Mouse (Mus musculus) olfactory bulb, adult 2 months (tissue): ENCODE measurements around the gene Dtnb. TPM values are rescaled to one million over a fixed set of nuclear protein-coding genes. Genes with fewer than 3 reads are reported as not detected.

Experiments
- H3K27ac ChIP-seq: fragments of 200-500 bp; 2 replicates; pipeline ENCODE4 v1.5.1; 2012; ENCODE audit warnings: low read depth, low read length; ENCODE audit not compliant: insufficient read depth
- H3K4me1 ChIP-seq: fragments of 200-500 bp; 2 replicates; pipeline ENCODE4 v1.6.1; 2012; ENCODE audit warnings: low read length; ENCODE audit not compliant: control insufficient read depth, insufficient read depth
- H3K4me3 ChIP-seq: fragments of 200-500 bp; 2 replicates; pipeline ENCODE4 v1.5.1; 2012; ENCODE audit warnings: mild to moderate bottlenecking, low read depth, low read length, moderate library complexity; ENCODE audit not compliant: insufficient read depth
- CTCF ChIP-seq: fragments of 200-500 bp; IDR thresholded peaks from 2 replicates; pipeline ENCODE4 v1.5.1; 2012; ENCODE audit warnings: low read depth, mild to moderate bottlenecking, low read length, moderate library complexity; ENCODE audit not compliant: insufficient read depth
- POLR2A ChIP-seq: fragments of 200-500 bp; IDR thresholded peaks from 2 replicates; pipeline ENCODE4 v1.6.1; 2012; ENCODE audit warnings: mild to moderate bottlenecking, low read depth, low read length, moderate library complexity; ENCODE audit not compliant: insufficient read depth
- WGBS: fragments of 180-500 bp; shearing (Covaris S2); methylation state at CpG from one replicate; pipeline ENCODE4 v1.1.7; 2018; 5-methylcytosine and 5-hydroxymethylcytosine counted together
- polyA plus RNA-seq: library from polyadenylated mRNA; stranded (reverse); fragments of >200 nt; gene quantifications from 2 replicates; pipeline ENCODE4 v1.2.4, GENCODE M21; 2012; ENCODE audit warnings: low replicate concordance; ENCODE audit not compliant: missing spikeins, insufficient read depth, insufficient read length

Dtnb gene
- polyA plus RNA-seq, 1 experiment, result not detected

DNA sequence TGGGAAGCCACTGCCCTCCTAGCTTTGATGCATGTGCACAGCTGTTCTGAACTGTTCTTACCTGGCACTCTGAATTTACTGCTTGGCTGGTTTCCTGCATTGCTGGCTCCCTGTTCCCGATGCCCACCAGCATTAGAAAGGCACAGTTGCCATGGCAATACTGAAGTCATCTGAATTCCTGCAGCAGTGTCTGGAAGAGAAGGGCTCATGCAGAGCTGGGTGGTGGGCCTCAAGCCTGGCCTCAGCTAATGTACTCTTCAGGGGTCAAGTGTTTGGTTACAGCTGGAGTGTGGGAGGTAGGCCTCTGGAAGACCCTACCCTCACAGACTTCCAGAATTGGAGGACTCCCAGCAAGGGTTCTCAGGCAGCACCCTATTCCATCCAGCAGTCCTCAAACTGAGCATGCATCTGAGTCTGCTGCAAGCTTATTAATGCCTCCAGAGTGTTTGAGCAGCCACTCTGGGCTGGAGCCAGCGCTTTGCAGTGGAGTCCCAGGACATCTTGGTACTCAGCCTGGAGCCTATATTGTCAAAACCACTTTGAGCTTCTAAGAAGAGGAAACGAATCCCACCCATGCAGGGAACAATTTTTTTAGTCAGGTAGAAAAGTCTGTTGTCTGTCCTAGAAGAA is 211.1 kb downstream of the Dtnb start:
- whole genome bisulfite sequencing, result 30% methylated on average over 3 of the region's 3 CpGs
- peak overlapping the region; percentile 46 for H3K27ac ChIP-seq

DNA sequence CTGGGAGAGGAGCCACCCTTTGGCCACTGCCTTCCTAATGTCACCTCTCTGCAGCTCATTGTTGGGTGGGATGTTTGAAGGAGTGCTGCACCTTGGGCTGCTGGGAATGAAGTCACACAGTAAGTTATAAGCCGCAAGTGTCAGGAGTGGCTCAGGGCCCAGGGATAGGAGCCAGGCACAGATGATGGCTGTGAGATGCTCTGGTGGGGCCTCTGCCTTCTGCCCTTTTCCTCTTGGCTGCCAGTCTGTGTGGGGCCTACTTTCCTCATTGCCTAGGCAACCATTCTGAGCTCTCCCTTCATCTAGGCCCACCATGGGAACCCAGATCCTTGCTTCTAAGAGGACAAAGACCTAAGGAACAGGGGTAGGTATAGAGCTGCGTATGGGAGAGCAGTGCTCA is 212.1 kb downstream of the Dtnb start:
- Histone ChIP-seq H3K4me1 (peaks cover 39% of the 10 kb centered on the region), H3K4me3 (no peak overlapping the region), H3K27ac (no peak overlapping the region)
- TF ChIP-seq CTCF (no peak), POLR2A (no peak)
- WGBS, result 91% methylated on average over 2 of the region's 2 CpGs

More for the DNA sequence above, 211.1 kb downstream of the Dtnb start:
- Histone ChIP-seq H3K4me1 (peaks cover 40% of the 10 kb centered on the region), H3K4me3 (no peak overlapping the region)
- TF ChIP-seq POLR2A (no peak), CTCF (no peak)

DNA sequence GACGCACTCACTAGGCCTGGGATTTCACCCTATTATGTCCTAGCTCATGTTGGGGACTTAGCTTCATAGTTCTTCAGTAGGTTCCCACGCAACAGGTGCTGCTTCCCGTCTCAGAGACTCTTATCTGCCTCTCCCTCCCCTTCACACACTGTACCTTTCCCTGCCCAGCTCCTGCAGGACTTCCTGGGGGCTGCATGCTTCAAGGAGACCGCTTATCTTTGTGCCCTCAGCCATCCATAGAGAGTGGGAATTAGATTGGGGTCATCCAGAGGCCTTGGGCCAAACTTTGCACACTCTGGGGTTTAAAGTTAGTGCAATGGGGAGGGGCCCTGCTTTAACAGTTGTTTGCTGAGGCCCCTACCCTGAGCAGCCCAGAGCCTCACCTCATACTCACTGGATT is 212.5 kb downstream of the Dtnb start:
- no peak for TF ChIP-seq CTCF
- TF ChIP-seq POLR2A, result no peak
- no peak overlapping the region for H3K27ac ChIP-seq
- H3K4me1 ChIP-seq, result peaks cover 40% of the 10 kb centered on the region
- no peak overlapping the region for H3K4me3 ChIP-seq
- WGBS, result 88% methylated on average over 4 of the region's 4 CpGs

DNA sequence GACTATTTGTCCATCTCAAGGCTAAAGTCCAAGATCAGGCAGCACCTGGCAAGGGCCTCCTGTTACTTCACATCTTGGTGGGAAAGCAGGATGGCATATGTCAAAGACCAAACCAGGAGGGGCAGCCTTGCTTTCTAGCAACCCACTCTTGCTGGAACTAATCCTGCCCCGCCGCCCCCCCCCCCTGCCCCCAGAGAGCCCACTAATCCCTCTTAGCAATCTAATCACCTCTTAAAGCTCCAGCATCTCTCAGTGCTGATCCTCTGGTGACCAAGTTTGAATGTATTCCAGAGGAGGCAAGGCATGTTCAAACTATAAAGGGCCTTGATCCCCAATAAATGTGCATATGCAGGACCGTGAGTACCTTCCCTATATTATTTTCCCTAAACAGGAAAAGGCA is 214.9 kb downstream of the Dtnb start:
- 43% methylated on average over 3 of the region's 3 CpGs for WGBS
- no peak overlapping the region for H3K4me3 ChIP-seq
- no peak for TF ChIP-seq POLR2A
- no peak for TF ChIP-seq CTCF
- H3K4me1 ChIP-seq, result peaks cover 27% of the 10 kb centered on the region
- H3K27ac ChIP-seq, result no peak overlapping the region

DNA sequence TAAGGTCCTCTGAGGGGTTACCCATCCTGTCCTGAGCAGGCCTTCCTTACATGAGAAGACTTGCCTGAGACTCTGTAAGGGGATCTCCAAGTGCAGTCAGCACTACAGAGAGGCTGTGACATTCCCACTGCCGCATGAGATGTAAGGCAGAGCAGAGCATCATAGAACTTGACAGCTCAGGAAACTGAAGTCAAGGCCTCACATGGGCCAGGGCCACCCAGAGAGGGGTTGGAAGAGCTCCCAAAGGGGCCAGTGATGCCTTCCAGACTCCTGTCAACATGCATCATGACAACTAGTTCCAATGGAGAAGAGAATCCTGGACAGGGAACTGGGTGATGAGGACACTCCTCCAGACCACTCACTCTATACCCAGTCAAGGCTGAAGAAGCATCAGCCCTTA is 215.4 kb downstream of the Dtnb start:
- H3K4me1 ChIP-seq, result peaks cover 23% of the 10 kb centered on the region
- 78% methylated on average over 1 of the region's 1 CpGs for WGBS
- H3K27ac ChIP-seq, result no peak overlapping the region
- no peak overlapping the region for H3K4me3 ChIP-seq
- TF ChIP-seq CTCF, result no peak
- no peak for TF ChIP-seq POLR2A

DNA sequence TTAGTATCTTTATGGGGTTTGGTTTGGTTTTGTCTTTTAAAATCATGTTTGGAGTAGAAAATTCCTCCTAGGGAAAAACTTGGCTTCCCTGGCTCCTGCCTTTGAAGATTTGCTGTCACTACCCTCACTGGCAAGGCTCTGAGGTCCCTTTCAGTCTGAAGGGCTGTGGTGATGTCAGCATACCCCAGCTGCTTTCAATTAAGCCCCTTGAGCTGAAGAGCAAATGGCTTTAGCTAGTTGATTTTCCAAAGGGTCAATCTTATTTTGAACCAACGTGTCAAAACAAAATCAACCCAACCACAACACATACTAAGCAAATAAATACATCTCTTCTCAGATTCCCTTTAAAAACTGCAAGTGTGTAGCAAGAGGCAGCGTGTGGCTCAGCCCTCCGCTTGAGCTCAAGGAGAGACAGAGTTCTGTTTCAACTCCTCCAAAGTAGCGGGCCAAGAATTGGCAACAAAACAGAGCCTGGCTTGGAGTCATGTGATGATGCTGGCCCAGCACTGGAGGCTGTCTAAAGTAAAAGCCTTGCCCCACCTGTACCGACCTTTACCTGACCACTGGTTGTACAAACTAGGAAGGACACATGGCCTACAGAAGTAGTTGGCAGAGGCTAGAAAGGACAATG is 216.4 kb downstream of the Dtnb start:
- no peak overlapping the region for H3K27ac ChIP-seq
- no peak overlapping the region for H3K4me3 ChIP-seq
- TF ChIP-seq POLR2A, result no peak
- H3K4me1 ChIP-seq, result peaks cover 15% of the 10 kb centered on the region
- 49% methylated on average over 5 of the region's 5 CpGs for WGBS

DNA sequence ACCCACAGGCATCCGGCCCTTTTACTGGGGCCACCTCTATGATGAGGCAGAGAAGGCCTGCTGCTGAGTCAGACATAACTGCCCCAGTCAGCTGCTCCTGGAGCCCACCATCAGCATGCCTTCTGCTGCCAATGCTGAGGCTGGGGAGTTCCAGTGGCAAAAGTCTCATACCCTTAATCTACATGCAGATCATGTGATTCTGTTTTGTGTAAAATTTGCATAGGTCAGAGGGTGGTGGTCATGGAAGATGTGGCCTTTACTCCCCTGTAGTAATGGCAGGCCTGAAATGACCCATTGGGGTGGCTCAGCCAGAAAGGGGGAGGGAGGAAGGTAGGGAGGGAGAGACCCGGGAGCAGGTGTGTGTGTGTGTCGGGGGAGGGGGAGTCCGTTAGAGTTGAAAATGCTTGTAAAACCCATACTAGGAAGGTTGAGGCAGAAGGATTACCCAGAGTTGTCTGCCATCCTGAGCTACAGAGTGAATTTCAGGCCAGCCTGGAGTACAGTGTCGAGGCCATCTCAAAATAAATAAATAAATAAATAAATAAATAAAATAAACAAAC is 217.5 kb downstream of the Dtnb start:
- 69% methylated on average over 5 of the region's 5 CpGs for WGBS
- Histone ChIP-seq H3K27ac (no peak overlapping the region), H3K4me3 (no peak overlapping the region), H3K4me1 (peaks cover 12% of the 10 kb centered on the region)
- TF ChIP-seq CTCF (no peak), POLR2A (no peak)

DNA sequence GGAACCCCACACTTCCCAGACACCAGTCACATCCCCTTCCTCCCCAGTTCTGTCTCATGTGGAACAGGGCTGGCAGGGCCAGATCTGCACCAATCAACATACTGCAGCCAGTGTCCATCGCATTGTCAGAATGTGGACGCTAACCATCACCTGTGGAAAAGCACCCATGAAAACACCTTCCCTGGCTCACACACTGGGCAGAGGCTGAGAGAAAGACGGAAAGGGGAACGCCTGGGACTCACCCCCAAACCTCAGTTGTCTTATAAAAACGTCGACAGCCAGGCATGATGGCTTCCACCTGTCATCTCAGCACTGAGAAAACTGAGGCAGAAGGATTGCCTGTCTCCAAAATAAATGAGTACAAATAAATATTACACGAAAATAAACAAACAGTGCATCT is 219.1 kb downstream of the Dtnb start:
- 47% methylated on average over 7 of the region's 7 CpGs for WGBS
- no peak overlapping the region for H3K27ac ChIP-seq
- peak overlapping the region; percentile 8; the same call in 1 of the 2 replicates for H3K4me3 ChIP-seq
- no peak for TF ChIP-seq POLR2A
- TF ChIP-seq CTCF, result no peak
- peaks cover 11% of the 10 kb centered on the region for H3K4me1 ChIP-seq

DNA sequence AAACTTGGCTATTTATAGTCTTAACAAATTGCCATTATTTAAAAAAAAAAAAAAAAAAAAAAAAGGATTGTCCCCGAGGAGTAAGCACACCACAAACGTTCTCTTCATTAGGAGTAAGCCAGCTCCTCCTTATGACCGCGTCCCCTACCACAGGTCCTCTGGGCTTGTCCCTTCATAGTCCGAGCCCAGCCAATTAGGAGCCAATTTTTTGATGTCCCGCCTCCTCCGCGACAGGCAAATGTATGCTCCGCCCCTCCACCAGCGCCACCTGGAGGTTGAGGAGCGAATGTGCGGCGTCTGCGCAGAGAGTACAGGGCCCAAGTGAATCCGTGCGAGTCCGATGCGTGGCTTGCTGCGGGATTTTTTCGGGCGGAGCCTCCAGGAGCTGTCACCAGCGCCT is 219.6 kb downstream of the Dtnb start:
- peak; percentile 42; the same call in 1 of the 2 replicates for TF ChIP-seq POLR2A
- peak; percentile 92 for TF ChIP-seq CTCF
- Histone ChIP-seq H3K27ac (no peak overlapping the region), H3K4me1 (peaks cover 11% of the 10 kb centered on the region), H3K4me3 (peak overlapping the region; percentile 41)
- 0% methylated on average over 22 of the region's 22 CpGs for WGBS
